Mouse (Mus musculus): ENCODE data around the gene Cd160. TPM values are rescaled to one million over a fixed set of nuclear protein-coding genes. Genes with fewer than 3 reads are reported as not detected.

The Cd160 gene
- total RNA-seq, 2 experiments from 2014 or later = not detected

DNA sequence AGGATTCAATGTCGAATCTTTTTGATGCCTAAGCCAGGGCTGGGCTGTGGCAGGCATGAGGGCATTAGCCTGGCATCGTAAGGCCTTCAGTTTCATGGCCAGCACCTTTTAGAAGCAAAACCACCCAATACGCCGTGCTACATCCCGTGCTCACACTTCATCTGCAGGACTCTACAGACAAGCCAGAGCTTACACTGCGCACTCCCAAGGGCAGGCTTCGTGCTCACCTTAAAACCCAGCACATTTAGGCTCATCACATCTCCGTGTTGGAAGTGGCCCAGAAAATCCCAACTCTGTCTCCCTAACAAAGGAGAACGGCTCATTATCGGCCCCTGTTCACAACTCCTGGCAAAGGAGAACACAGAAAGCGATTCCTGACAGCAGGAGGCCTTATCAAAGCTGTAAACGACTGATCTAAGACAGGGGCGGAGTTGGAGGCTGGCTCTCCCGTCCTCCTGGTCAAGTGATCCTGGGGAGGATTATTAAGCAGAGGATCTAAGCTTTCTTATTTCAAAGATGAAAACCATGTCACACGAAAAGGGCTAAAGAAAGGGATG lies 765 bp downstream of the Cd160 start:
- no peak for DNase-seq

DNA sequence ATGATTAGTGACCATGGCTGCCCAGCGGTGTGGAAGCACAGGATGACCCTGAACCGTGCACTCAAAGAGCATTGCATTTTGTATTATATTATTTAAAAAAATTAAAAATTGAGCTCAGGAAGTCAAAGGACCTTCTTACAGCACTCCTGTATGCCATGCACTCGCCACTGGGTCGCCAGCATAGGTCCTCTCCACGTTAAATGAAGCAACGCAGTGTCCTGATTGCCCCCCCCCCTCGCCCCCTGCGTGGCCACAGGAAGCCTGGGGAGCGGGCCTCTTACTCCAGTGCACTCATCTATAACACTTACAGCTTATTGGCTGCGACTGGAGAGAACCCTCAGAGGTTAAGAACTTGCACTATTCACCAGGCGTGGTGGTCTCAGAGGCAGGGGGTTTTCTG lies 3.9 kb downstream of the Cd160 start:
- DNase-seq = no peak

DNA sequence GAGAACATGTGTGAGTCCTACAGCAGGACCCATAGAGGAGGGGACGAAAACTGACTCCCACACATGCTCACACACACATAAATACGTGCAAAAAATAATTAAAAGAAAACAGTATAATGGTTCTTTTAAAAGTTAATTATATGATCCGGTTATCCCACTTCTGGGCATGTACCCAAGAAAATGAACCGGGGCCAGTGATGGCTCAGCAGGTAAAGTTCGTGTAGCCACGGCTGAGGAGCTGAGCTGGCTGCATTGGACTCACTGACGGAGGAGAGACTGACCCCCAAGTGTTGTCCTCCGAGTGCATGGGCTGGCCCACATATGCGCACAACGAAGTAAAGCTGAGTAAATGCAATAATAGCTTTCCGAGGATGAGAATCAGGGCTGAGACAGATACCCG lies 4.5 kb downstream of the Cd160 start:
- no peak for DNase-seq

DNA sequence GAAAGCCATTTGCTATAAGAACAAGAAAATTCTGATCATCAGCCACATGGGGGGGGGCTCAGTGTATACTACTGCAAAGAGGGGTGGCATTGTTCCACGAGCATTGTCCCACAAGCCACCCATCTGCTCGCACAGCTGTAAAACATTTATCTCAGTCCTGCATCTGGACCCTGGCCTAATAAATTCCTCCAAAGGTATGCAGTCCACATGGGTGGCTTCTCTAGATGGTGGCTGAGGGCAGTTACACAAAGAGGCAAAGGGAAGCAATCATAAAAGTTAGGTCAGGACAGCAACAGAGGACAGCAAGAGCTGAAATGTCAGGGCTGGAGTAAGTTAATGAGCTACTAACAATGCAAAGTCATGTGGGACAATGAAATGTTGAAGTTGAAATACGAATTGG lies 5.5 kb downstream of the Cd160 start:
- DNase-seq = no peak

DNA sequence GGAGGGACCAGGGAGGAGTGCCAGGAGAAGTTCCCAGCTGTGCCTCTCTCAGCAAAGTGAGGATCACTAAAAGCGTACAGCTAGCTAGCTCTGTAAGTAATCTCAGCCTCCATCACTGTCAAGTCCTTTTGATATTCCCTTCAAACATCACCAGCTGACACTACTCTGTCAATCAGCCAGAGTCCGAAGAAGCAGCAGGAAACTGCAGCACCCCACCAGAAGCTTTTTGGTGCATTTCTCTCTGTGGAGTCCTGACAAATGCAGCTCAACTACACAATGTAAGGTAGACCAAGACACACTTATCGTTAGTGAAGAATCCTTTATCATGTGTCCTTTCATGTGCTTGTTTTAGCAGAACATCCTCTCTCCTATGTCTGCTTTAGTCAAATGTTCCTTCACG lies 7.6 kb downstream of the Cd160 start:
- no peak for DNase-seq

DNA sequence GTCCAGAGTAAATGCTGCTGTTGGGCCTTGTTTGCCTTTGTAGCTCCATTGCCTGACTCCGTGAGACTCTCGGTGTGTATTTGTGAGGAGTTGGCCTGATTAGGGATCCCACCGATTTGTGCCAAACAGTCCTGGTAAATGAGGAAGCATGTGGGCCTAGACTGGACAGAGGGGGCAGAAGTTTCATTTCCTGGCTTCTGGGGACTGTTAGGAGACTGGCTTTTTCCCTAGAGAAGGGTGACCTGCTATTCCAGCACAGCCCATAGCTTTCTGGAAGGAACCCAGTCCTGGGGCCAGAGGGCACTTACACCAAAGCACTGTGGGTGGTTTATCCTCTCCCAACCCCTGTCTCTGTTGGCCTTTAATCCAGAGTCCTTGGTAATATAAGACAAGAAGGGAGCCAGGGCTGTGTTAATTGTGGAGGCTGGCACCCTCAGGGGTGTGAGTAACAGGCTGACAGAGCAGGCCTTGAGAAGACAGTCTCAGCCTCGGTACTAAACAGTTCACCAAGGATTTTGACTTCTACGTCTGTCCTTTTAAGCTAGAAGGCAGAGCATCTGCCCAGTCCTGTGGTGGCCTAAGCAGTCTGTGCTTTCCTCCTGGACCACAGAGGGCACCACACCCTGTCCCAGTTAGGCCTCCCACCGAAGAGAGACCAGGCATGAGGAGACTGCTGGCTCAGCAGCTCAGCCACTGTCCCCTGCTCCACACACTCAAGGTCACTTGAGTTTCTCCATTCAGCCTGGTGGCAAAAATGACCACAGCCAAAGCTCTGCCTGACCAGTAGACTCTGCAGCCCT lies 8.8 kb downstream of the Cd160 start:
- DNase-seq = no peak

DNA sequence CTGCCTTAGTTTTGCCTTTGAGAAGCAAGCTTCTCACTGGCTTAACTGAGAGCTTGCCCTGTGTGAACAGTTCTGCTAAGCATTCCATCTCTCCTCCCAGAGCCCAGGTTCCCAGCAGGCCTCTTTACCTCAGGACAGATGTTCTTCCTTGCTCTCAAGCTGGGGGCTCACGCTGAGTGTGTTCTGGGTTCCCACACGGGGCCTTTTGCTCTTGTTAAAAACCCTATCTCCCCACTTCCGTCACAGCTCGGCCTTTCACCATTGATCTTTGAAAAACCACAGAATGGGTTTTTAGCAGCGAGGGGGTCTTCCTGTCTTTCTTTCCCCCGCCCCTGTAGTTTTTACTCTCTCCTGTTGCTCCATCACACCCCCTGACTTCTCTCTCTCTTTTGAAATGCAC lies 14.8 kb downstream of the Cd160 start:
- no peak for DNase-seq

DNA sequence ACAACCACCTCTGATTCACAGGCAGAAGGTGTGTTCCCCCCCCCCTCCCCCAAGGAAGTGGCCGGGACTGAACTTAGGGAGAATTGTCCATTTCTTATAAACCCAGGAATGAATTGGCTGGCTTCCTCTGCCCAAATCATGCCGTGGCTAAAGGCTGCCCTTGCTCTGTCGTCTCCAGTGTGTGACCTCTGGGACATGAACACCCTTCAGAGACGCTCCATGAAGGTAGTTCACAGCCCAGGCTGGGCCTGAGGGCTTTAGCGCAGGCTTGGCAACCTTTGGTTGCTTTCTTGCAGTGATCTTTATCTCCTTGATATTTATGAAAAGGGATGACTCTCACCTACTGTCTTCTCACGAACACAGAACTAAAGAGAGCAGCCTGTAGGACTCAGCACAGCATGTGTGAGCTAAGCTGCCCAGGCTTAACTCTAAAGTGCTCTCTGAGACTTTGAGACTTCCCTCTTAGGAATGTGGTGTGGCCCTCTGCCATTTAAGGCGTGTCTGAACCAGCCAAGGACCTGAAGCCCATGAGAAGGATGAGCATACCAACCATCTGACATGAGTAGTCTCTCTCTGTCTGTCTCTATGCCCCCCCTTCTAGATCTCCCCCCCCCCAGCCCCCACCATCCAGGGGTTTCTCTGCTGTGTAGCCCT lies 15.4 kb downstream of the Cd160 start:
- DNase-seq = no peak

DNA sequence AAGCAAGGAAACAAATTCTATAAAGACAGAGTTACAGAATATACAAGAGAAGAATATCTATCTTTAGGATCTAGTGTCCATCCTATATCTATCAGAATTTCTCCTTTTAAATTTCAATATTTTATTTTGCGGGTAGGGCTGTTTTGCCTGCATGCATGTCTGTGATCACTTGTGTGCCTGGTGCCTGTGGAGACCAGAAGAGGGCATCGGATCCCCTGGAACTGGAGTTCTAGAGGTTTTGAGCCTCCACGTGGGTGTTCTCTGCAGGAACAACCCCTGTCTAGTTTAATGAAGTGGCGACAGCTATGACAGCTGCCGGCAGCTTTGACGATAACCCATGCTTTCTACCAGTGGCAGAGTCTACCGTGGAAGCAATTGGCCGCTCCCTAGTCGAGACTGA lies 16.0 kb downstream of the Cd160 start:
- peak; percentile 12 for DNase-seq

DNA sequence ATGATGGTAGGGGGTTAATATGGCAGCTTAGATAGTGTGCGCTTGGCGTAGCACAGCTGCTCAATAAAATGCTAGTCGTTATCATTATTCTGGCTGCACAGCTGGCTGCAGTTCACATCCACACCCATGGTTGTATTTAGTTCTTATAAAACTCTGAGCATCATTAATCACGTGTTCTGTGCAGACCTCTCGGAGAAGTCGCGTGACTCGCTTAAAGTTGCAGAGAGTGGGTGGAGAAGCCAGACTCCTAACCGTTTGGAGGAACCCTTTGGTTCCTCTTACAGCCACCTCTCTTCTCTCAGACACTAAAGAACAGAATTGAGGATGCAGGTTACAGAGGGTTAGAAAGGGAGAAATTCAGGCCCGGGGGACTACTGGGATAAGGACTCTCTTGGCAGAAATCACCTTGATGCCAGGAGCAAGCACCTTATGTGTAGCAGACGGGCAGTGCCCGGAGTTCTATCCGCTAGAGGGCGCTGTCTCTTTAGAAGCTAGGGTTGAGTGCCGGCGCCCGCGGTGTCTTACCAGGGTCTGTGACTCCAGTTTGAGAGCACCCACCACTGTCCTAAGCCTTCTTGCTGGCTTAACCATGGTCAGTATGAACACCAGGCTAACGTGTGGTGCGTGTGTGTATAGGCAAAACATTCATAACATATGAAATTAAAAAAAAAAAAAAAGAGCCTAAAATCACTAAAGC lies 16.6 kb downstream of the Cd160 start:
- DNase-seq = peak; percentile 87

DNA sequence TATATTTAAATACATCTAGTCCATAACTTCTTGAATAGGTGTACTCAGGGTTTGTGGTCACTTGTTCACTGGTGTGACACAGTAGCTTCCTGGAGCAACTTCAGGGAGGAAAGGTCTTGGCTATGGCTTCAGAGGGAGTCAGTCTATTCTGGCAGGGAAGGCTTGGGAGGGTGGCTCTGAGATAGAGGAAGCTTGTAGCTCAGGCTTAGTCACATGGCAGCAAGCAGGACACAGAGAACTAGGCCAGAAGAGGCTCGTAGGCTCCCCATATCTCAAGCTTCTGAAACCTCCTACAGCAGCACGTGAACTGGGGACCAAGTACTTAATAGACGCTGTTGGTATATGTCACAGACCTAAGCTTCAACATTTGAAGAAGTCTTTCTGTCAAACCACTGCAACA lies 17.9 kb downstream of the Cd160 start:
- no peak for DNase-seq

DNA sequence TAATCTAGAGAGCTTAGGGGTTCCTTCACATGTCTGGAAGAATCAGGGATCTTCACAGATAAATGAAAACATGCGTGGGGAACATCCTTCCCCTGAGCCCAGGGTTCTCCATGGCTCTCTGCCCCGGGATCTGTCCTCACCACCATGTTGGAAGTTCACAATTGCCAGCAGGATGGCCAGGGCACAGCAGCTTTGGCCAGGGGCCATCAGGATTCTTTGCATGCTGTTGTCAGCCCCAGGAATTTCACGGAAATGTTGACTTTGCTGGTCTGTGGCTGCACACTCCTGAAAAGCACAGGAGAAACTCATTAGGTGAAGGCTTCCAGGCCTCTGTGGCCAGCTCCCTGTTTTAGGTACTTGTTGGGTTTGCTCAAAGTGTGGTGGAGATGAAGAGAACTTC lies 20.5 kb downstream of the Cd160 start:
- no peak for DNase-seq

DNA sequence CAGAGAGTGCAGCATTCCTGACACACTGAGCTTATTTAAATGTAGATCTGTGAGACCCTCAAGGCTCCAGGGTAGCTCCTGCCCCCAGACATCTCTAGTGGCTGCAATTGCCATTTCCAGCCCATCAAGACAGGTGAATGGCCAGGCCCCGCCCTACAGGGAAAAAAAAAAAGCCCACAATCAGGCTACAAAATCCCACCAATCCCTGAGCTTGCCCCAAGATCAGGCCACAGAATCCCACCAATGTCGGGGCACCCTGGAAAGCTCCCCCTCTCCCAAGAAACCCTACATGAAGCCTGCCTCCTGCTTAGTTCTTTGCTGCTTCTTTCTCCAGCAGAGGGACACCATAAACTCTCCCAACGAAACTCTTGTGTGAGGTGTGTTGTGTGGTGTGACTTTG lies 21.0 kb downstream of the Cd160 start:
- DNase-seq = no peak

DNA sequence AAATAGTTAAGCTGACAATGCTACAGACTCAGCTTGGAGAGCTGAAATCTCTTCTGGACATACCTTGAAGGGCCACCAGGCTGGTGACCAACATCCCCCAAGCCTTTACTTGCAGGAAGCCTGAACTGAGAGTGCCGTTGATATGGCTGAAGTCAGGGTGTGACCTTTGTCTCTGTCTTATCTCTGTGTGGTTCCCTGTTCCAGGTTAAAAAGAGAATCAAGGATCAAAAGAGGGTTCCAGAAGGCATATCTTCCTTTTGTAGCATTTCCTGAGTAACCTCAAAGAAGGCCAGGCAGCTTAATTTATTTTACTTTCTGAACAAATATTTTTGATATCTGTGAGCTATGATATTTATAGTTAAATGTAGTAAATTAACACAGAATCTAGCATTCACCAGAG lies 26.9 kb downstream of the Cd160 start:
- no peak for DNase-seq

DNA sequence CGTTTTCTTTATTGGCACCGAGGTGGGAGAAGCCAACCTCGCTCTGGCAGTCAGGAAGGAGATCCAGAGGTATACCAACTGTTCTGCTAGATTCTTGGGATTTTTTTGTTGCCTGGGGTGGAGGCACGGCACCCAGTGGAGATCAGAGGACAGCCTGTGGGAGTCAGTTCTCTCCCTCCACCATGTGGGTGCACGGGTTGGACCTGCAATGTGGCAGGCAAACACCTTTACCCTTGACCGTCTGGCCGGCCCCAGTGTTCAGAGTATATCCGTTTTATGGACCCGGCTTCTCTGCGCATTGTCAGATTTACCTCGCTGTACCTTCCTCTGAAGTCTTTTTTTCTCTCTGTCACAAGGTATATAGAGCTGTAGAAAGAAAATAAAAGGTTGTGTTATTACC lies 28.9 kb downstream of the Cd160 start:
- no peak for DNase-seq

DNA sequence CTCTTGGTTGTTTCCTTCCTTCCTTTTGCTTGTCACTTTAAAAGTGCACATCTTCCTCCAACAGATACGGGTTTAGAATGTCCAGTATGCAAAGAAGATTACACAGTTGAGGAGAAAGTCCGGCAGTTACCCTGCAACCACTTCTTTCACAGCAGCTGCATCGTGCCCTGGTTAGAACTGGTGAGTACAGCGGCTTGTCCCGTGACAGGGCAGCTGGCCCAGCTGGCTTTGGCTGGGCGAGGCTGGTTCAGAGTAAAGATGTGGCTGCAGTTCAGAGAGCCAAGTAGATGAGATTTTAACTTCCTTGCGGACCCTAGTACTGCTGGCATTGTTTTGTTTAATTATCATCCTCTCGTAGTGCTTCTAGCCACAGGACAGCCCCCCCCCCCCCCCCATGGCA lies 40.6 kb downstream of the Cd160 start:
- peak; percentile 24 for DNase-seq

DNA sequence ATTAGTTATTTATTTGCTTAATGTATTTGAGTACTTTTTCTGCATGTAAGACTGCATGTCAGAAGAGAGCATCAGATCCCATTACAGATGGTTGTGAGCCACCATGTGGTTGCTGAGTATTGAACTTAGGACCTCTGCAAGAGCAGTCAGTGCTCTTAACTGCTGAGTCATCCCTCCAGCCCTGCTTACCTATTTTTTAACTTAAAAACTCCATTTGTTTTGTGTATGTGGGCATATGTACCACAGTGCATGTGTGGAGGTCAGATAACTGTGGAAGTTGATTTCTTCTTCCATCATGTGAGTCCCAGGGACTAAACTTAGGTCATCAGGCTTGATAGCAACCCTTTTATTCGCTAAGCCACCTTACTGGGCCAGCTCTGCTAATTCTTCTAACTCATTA lies 41.4 kb downstream of the Cd160 start:
- DNase-seq = no peak

DNA sequence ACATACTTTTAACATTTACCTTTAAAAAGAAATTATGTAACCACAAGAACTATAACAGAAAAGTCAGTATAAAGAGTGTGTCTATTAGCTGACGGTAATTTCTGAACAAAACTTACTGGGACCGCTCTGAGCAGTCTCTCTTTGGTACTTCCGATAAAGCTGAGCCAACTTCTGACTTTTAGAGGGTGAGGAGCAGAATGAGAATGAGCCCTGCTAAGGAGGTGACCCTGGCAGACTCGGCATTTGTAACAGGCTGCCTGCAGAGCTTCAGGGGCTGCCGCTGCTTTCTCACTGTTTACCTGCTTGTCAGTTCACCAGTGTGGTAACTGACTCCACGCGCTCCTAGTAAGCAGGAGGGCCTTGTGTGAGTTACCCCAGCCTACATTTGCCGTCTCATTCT lies 46.9 kb downstream of the Cd160 start:
- no peak for DNase-seq

DNA sequence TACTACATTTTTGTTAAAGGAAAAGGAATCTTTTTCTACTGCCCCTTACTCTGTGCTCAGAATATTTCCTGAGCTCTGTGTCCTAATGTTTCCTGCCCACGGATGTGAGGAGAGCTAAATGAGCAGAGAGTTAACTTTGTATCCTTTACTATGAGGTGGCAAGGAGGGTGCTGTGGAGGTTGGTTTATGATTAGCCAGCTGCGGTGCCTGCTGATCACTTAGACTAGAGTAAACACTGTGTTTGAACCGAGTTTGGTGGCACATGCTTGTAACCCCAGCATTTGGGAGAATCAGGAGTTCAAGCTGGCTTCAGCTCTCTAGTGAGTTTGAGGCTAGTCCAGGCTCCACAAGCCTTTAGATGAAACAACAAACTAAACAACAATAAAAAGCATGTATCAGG lies 52.0 kb downstream of the Cd160 start:
- no peak for DNase-seq

DNA sequence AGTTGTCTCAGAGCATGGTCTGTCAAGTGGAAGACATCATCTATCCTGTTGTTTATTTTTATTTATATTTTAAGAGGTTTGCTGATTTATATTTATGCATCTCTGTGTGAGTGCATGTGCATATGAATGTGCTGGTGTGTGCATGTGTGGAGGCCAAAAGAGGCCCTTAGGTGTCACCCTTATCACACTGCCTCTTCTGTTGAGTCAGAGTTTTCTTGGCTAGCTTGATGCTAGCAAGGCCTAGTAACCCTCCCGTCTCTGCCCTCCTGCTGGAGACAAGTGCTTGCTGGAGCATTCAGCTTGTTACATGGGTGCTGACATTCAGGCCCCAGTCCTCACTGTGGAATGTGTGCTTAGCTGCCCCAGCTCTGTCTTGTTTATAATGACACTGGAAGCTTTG lies 56.2 kb downstream of the Cd160 start:
- no peak for DNase-seq

DNA sequence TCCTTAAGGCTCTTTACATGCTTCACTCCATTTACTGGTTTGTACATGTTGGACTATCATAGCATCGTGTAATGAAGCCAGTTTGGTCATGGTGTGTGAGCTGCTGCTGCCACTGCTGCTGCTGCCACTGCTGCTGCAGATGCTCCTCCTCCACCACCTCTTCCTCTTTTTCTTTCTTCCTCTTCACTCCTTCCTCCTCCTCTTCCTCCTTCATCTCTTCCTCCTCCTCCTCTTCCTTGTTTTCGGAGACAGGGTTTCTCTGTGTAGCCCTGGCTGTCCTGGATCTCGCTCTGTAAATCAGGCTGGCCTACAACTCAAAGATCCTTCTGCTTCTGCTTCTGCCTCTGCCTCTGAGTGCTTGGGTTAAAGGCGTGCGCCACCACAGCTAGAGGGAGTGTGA lies 59.2 kb downstream of the Cd160 start:
- no peak for DNase-seq

DNA sequence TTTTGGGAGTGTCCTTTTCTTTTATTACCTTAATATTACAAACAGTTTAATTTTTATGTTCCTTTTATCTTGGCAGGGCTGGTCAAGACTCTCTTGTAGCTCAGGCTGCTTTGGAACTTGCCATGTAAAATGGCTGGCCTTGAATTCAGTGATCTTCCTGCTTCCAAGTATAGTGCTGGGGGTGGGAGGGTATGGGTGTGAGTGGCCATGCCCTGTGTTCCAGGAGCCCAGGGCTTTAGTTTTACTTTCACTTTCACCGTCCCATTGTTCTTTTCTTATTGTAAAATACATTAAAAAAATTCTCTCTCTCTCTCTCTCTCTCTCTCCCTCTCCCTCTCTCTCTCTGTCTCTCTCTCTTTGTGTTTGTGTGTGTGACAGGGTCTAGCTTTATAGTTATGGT lies 64.6 kb downstream of the Cd160 start:
- DNase-seq = no peak

DNA sequence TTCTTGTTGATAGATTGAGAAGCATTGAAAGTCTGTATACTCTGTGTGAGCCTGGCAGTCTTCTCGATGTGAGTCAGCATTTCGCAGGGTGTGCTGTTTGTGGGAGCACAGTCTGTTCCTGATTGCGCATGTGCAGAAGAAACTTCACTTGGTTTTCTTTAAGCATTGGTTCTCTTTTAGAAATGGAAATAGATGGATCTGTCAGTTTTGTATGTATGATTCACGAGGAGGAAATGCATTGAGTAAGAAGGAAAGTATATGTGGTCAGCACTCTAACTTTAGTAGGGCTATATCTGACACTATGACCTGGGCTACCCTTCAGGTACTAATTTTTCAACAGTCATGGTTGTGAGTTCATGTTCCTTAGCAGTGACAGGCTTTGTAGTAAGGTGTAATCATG lies 69.5 kb downstream of the Cd160 start:
- DNase-seq = no peak
